Mouse (Mus musculus): ENCODE measurements around the gene Dcdc2a. TPM values are rescaled to one million over a fixed set of nuclear protein-coding genes. Genes with fewer than 3 reads are reported as not detected.

Gene Dcdc2a
- polyA plus RNA-seq, 1 experiment from 2014 or later = 3.9 TPM

- Histone ChIP-seq H3K4me3 (ENCODE audit: low read depth, low read length) (no peak overlapping the region), H3K27me3 (ENCODE audit: control insufficient read depth, insufficient read depth, low read depth, low read length) (no peaks in the 10 kb centered on the region), H3K9ac (ENCODE audit: low read depth, low read length) (no peak overlapping the region), H3K4me2 (ENCODE audit: low read length) (no peak overlapping the region), H3K4me1 (ENCODE audit: control insufficient read depth, insufficient read depth, low read length) (peaks cover 5% of the 10 kb centered on the region), H3K9me3 (replicated peaks; ENCODE audit: control insufficient read depth, low read length, poor library complexity, severe bottlenecking) (no peaks in the 10 kb centered on the region), H3K27ac (ENCODE audit: low read length) (no peak overlapping the region), H3K36me3 (ENCODE audit: control insufficient read depth, insufficient read depth, low read length) (no peaks in the 10 kb centered on the region)
- WGBS = 93% methylated on average over 10 of the region's 10 CpGs
- no peak for ATAC-seq
Observed at GRCm38 (mm10) chr13:25195706-25196105, 139.9 kb downstream of the Dcdc2a start.

DNA sequence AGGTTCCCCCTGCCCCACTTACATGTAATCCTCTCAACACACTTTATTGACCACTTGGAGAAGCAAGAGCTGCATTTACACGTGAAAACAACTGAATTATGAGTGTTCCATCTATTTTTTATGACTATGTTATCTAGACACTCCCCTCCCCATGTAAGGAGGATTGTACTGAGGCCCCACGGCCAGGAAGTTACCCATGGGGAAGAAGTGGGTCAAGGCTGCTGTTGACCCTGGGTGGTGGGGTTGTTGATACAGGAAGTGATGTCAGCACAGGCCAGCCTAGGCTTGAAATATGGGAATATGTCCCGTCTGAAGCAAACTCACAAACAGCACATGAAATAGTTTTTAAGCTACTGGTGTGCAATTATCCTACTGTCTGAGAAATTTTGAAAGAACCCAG is 144.1 kb downstream of the Dcdc2a start:
- no peak overlapping the region for H3K4me3 ChIP-seq (ENCODE audit: low read depth, low read length)

DNA sequence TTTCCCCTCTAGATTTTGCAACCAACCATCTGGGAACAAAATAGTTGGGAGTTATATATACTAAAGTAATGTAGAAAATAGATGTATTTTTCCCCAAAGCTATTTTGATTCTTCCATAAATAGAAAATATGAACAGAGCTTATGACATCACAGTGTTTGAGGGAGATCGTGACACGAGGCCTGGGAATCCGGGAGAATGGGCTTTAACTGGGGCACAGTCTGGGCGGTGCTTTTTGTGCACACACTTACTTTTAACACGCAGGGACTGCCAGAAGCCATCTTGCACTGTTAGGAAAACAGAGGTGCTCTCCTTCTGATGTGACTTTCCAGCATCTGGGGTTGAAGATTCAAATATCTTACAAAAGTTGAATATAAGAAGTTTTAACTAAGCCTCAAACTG is 151.1 kb downstream of the Dcdc2a start:
- no peak overlapping the region for H3K9ac ChIP-seq (ENCODE audit: low read depth, low read length)
- no peak for ATAC-seq

More for the DNA sequence above, 144.1 kb downstream of the Dcdc2a start:
- H3K4me1 ChIP-seq (ENCODE audit: control insufficient read depth, insufficient read depth, low read length) = no peaks in the 10 kb centered on the region
- H3K27me3 ChIP-seq (ENCODE audit: control insufficient read depth, insufficient read depth, low read depth, low read length) = no peaks in the 10 kb centered on the region
- no peak overlapping the region for H3K27ac ChIP-seq (ENCODE audit: low read length)
- no peaks in the 10 kb centered on the region for H3K36me3 ChIP-seq (ENCODE audit: control insufficient read depth, insufficient read depth, low read length)
- H3K9me3 ChIP-seq (replicated peaks; ENCODE audit: control insufficient read depth, low read length, poor library complexity, severe bottlenecking) = no peaks in the 10 kb centered on the region
- H3K4me2 ChIP-seq (ENCODE audit: low read length) = no peak overlapping the region
- no peak overlapping the region for H3K9ac ChIP-seq (ENCODE audit: low read depth, low read length)
- 67% methylated on average over 3 of the region's 3 CpGs for WGBS
- ATAC-seq = no peak

DNA sequence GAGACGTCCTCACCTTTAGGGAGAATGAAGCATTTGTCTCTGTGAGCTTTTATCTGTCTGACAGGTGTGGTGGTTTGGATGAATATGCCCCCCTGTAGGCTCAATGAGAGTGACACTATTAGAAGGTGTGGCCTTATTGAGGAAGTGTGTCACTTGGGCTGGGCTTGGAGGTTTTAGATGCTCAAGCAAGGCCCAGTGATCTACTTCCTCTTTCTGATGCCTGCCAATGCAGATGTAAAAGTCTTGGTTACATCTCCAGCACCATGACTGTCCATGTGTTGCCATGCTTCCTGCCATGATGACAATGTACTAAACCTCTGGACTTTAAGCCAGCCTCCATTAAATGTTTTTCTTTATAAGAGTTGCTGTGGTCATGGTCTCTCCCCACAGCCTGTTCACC is 162.6 kb downstream of the Dcdc2a start:
- 97% methylated on average over 1 of the region's 1 CpGs for WGBS
- Histone ChIP-seq H3K9ac (ENCODE audit: low read depth, low read length) (no peak overlapping the region), H3K9me3 (replicated peaks; ENCODE audit: control insufficient read depth, low read length, poor library complexity, severe bottlenecking) (no peaks in the 10 kb centered on the region; the same call in 1 of the 2 replicates), H3K36me3 (ENCODE audit: control insufficient read depth, insufficient read depth, low read length) (no peaks in the 10 kb centered on the region), H3K4me2 (ENCODE audit: low read length) (no peak overlapping the region), H3K4me3 (ENCODE audit: low read depth, low read length) (no peak overlapping the region), H3K4me1 (ENCODE audit: control insufficient read depth, insufficient read depth, low read length) (no peaks in the 10 kb centered on the region), H3K27ac (ENCODE audit: low read length) (no peak overlapping the region), H3K27me3 (ENCODE audit: control insufficient read depth, insufficient read depth, low read depth, low read length) (no peaks in the 10 kb centered on the region)
- ATAC-seq = no peak

More for the DNA sequence above, 151.1 kb downstream of the Dcdc2a start:
- Histone ChIP-seq H3K27ac (ENCODE audit: low read length) (no peak overlapping the region), H3K4me3 (ENCODE audit: low read depth, low read length) (no peak overlapping the region), H3K36me3 (ENCODE audit: control insufficient read depth, insufficient read depth, low read length) (no peaks in the 10 kb centered on the region), H3K27me3 (ENCODE audit: control insufficient read depth, insufficient read depth, low read depth, low read length) (no peaks in the 10 kb centered on the region), H3K4me1 (ENCODE audit: control insufficient read depth, insufficient read depth, low read length) (no peaks in the 10 kb centered on the region), H3K4me2 (ENCODE audit: low read length) (no peak overlapping the region), H3K9me3 (replicated peaks; ENCODE audit: control insufficient read depth, low read length, poor library complexity, severe bottlenecking) (no peaks in the 10 kb centered on the region)
- WGBS = 88% methylated on average over 5 of the region's 5 CpGs

GRCm38 (mm10) chr13:25220186-25220787 is 164.5 kb downstream of the Dcdc2a start:
- Histone ChIP-seq H3K4me1 (ENCODE audit: control insufficient read depth, insufficient read depth, low read length) (no peaks in the 10 kb centered on the region), H3K4me3 (ENCODE audit: low read depth, low read length) (no peak overlapping the region), H3K4me2 (ENCODE audit: low read length) (no peak overlapping the region), H3K27me3 (ENCODE audit: control insufficient read depth, insufficient read depth, low read depth, low read length) (no peaks in the 10 kb centered on the region), H3K36me3 (ENCODE audit: control insufficient read depth, insufficient read depth, low read length) (no peaks in the 10 kb centered on the region), H3K9me3 (replicated peaks; ENCODE audit: control insufficient read depth, low read length, poor library complexity, severe bottlenecking) (no peaks in the 10 kb centered on the region; the same call in 1 of the 2 replicates), H3K27ac (ENCODE audit: low read length) (no peak overlapping the region), H3K9ac (ENCODE audit: low read depth, low read length) (no peak overlapping the region)
- WGBS = 74% methylated on average over 5 of the region's 5 CpGs
- ATAC-seq = no peak

- no peak overlapping the region for H3K9ac ChIP-seq (ENCODE audit: low read depth, low read length)
- H3K4me1 ChIP-seq (ENCODE audit: control insufficient read depth, insufficient read depth, low read length) = no peaks in the 10 kb centered on the region
- no peaks in the 10 kb centered on the region for H3K27me3 ChIP-seq (ENCODE audit: control insufficient read depth, insufficient read depth, low read depth, low read length)
- no peak overlapping the region for H3K4me2 ChIP-seq (ENCODE audit: low read length)
- H3K9me3 ChIP-seq (replicated peaks; ENCODE audit: control insufficient read depth, low read length, poor library complexity, severe bottlenecking) = no peaks in the 10 kb centered on the region
- H3K27ac ChIP-seq (ENCODE audit: low read length) = no peak overlapping the region
- peaks cover 9% of the 10 kb centered on the region; the same call in 1 of the 2 replicates for H3K36me3 ChIP-seq (ENCODE audit: control insufficient read depth, insufficient read depth, low read length)
- H3K4me3 ChIP-seq (ENCODE audit: low read depth, low read length) = no peak overlapping the region
- WGBS = 71% methylated on average over 1 of the region's 1 CpGs
- ATAC-seq = no peak
Observed at GRCm38 (mm10) chr13:25251893-25252292, 196.1 kb downstream of the Dcdc2a start.

DNA sequence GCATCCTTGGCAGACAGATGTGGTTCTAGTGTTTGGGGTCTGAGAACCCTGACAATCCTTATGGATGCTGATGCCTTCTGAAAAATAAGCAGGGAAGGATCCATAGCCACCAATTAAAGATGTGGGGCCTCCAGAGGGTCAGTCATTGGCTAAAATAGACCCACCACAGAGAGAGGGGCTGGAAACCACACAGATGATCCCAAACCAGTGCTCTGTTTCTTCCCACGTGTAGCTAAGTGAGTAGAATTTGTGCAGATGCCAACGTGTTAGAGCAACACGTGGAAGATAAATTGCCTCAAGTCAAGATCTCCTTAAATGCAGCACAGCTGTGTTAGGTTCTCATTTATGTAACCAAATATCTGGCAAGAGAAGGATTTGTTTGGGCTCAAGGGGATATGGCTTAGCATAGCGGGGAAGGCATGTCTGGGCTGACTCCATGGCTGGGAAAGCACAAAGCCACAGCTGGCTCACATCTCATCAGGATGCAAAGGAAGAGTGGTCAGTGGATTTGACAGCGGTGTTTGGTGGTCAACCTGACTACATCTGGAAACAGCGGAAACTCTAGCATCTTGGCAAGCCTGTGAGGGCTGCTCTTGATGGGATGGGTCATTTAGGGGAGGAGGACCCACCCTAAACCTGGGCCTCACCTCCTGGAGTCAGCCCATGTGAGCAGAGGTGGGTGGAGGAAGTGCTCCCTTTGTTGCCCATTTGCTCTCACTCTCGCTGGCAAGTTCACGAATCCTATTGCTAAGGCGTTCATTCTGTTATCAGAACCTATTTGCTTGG is 198.9 kb downstream of the Dcdc2a start:
- no peaks in the 10 kb centered on the region for H3K27me3 ChIP-seq (ENCODE audit: control insufficient read depth, insufficient read depth, low read depth, low read length)
- H3K9me3 ChIP-seq (replicated peaks; ENCODE audit: control insufficient read depth, low read length, poor library complexity, severe bottlenecking) = no peaks in the 10 kb centered on the region
- 86% methylated on average over 9 of the region's 9 CpGs for WGBS
- H3K36me3 ChIP-seq (ENCODE audit: control insufficient read depth, insufficient read depth, low read length) = peaks cover 9% of the 10 kb centered on the region; the same call in 1 of the 2 replicates
- ATAC-seq = no peak
- no peak overlapping the region for H3K4me3 ChIP-seq (ENCODE audit: low read depth, low read length)
- no peak overlapping the region for H3K4me2 ChIP-seq (ENCODE audit: low read length)
- H3K9ac ChIP-seq (ENCODE audit: low read depth, low read length) = no peak overlapping the region
- no peaks in the 10 kb centered on the region for H3K4me1 ChIP-seq (ENCODE audit: control insufficient read depth, insufficient read depth, low read length)
- no peak overlapping the region for H3K27ac ChIP-seq (ENCODE audit: low read length)

DNA sequence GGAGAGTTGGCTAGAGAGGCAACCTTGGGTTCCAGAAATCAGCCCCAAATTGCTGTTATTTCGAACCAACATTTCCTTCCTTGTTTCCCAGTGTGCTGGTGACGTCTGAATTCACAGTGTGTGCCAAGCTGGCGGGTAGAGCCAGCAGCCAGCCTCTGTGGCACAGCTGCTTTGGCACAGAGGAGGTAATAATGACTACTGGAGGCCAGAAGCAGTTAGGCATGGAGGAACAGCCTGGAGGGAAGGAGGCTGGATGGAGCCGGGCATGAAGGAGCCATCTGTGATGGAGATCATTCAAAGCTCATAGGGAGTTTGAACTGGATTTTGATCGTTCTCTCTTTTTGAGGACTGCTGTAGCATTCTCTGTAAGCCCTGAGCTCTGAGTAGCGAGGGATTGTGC is 201.8 kb downstream of the Dcdc2a start:
- 84% methylated on average over 6 of the region's 6 CpGs for WGBS
- no peak overlapping the region for H3K4me3 ChIP-seq (ENCODE audit: low read depth, low read length)
- no peaks in the 10 kb centered on the region for H3K27me3 ChIP-seq (ENCODE audit: control insufficient read depth, insufficient read depth, low read depth, low read length)
- H3K9me3 ChIP-seq (replicated peaks; ENCODE audit: control insufficient read depth, low read length, poor library complexity, severe bottlenecking) = no peaks in the 10 kb centered on the region
- peaks cover 21% of the 10 kb centered on the region for H3K36me3 ChIP-seq (ENCODE audit: control insufficient read depth, insufficient read depth, low read length)
- no peak overlapping the region for H3K27ac ChIP-seq (ENCODE audit: low read length)
- H3K4me2 ChIP-seq (ENCODE audit: low read length) = no peak overlapping the region
- H3K4me1 ChIP-seq (ENCODE audit: control insufficient read depth, insufficient read depth, low read length) = no peaks in the 10 kb centered on the region
- ATAC-seq = no peak
- no peak overlapping the region for H3K9ac ChIP-seq (ENCODE audit: low read depth, low read length)

Measured in midbrain, embryonic 16.5 days (tissue).